Mouse (Mus musculus) midbrain, embryonic 12.5 days (tissue): ENCODE results near the gene Smbd1. TPM values are rescaled to one million over a fixed set of nuclear protein-coding genes. Genes with fewer than 3 reads are reported as not detected.
A peak's percentile ranks its signal among the peaks of the same experiment; 100 is the strongest.

Source experiments
- ATAC-seq: fragments of 200-750 bp; cut with Nextera tagmentation; 2 replicates; pipeline ENCODE4 v1.8.0; 2017; ENCODE audit warnings: low read depth, moderate TSS enrichment, moderate library complexity; ENCODE audit not compliant: low FRiP score
- H3K27ac ChIP-seq: fragments of 300-500 bp; sonication (generic); replicated peaks from 2 replicates; pipeline ENCODE4 v1.5.1; 2016; ENCODE audit warnings: mild to moderate bottlenecking
- H3K27me3 ChIP-seq: fragments of 300-500 bp; sonication (generic); 2 replicates; pipeline ENCODE4 v1.6.1; 2016; ENCODE audit warnings: mild to moderate bottlenecking
- H3K36me3 ChIP-seq: fragments of 300-500 bp; sonication (generic); 2 replicates; pipeline ENCODE4 v1.6.1; 2016
- H3K4me1 ChIP-seq: fragments of 300-500 bp; sonication (generic); 2 replicates; pipeline ENCODE4 v1.6.1; 2016
- H3K4me2 ChIP-seq: fragments of 300-500 bp; sonication (generic); replicated peaks from 2 replicates; pipeline ENCODE4 v1.6.1; 2016; ENCODE audit warnings: mild to moderate bottlenecking, moderate library complexity
- H3K4me3 ChIP-seq: fragments of 300-500 bp; sonication (generic); 2 replicates; pipeline ENCODE4 v1.5.1; 2016; ENCODE audit warnings: mild to moderate bottlenecking
- H3K9ac ChIP-seq: fragments of 300-500 bp; sonication (generic); replicated peaks from 2 replicates; pipeline ENCODE4 v1.6.1; 2016; ENCODE audit warnings: mild to moderate bottlenecking, moderate library complexity
- H3K9me3 ChIP-seq: fragments of 300-500 bp; sonication (generic); 2 replicates; pipeline ENCODE4 v1.6.1; 2016; ENCODE audit warnings: mild to moderate bottlenecking
- WGBS: fragments of 180-500 bp; shearing (Covaris S2); methylation state at CpG from one replicate; pipeline ENCODE4 v1.1.7; 2016; 5-methylcytosine and 5-hydroxymethylcytosine counted together
- polyA plus RNA-seq: library from polyadenylated mRNA; unstranded; fragments of >200 nt; fragmentation: Nextera tagmentation; extraction: Ambion mirVana; gene quantifications from 2 replicates; pipeline ENCODE4 v1.2.1, GENCODE M21; 2016

Smbd1 gene
- polyA plus RNA-seq, 1 experiment from 2014 or later, result not detected

- H3K9ac ChIP-seq, result no peak overlapping the region
- peaks cover 67% of the 10 kb centered on the region for H3K36me3 ChIP-seq
- H3K4me1 ChIP-seq, result no peaks in the 10 kb centered on the region
- H3K4me3 ChIP-seq, result no peak overlapping the region
- H3K27me3 ChIP-seq, result no peaks in the 10 kb centered on the region
- H3K27ac ChIP-seq, result no peak overlapping the region
- H3K9me3 ChIP-seq, result no peaks in the 10 kb centered on the region
- 87% methylated on average over 12 of the region's 12 CpGs for WGBS
- H3K4me2 ChIP-seq, result no peak overlapping the region
- no peak for ATAC-seq
These were observed 15.1 kb upstream of the Smbd1 start for GRCm38 (mm10) chr16:32825380-32825779.

GRCm38 (mm10) chr16:32824061-32824460, 13.8 kb upstream of the Smbd1 start:
- WGBS, result 94% methylated on average over 13 of the region's 13 CpGs
- peaks cover 62% of the 10 kb centered on the region for H3K36me3 ChIP-seq
- no peak for ATAC-seq
- H3K4me2 ChIP-seq, result no peak overlapping the region
- no peak overlapping the region for H3K9ac ChIP-seq
- no peak overlapping the region for H3K4me3 ChIP-seq
- H3K27ac ChIP-seq, result no peak overlapping the region
- H3K4me1 ChIP-seq, result no peaks in the 10 kb centered on the region
- no peaks in the 10 kb centered on the region for H3K9me3 ChIP-seq
- H3K27me3 ChIP-seq, result no peaks in the 10 kb centered on the region

DNA sequence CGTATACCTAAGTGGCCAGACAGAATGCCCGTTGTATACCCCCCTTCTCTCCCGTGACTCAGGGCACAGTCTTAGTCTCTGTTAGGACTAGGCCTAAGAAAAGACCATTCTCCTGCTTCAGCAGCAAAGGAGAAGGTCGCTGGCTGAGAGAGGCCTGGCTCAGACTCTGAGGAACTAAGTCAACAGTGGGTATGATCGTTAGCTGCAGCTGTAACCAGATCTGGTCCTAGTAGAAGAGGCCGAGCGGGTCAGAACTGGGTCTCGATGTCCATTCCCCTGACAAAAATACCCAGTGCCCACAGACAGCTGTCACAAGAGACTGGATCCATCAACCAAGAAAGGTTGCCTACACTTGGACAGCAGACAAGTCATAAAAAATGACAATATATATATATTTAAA, 13.2 kb upstream of the Smbd1 start:
- whole genome bisulfite sequencing, result 94% methylated on average over 8 of the region's 8 CpGs
- no peak for ATAC-seq
- H3K27ac ChIP-seq, result no peak overlapping the region

DNA sequence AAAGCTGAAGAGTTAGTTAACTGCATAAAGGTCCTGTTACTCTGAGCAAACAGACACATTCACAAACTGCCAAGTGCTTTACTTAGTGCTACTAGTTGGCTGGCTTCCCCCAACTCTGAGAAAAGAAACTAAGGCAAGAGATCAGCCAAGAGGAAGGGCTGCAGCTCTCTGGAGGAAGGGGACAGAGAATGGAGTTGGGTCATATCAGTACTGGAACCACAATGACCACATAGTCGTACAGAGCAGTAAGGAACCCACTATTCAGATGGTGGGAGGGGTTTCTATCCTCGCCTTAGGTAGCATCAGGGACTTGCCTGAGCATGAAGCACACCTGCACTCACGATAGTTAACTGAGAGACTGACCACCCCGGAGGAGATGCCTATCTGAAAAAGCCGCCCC, 12.6 kb upstream of the Smbd1 start:
- 86% methylated on average over 5 of the region's 5 CpGs for WGBS
- no peaks in the 10 kb centered on the region for H3K27me3 ChIP-seq
- no peak overlapping the region for H3K9ac ChIP-seq
- no peak overlapping the region for H3K27ac ChIP-seq
- H3K4me3 ChIP-seq, result no peak overlapping the region
- no peak overlapping the region for H3K4me2 ChIP-seq
- ATAC-seq, result no peak
- peaks cover 57% of the 10 kb centered on the region for H3K36me3 ChIP-seq
- no peaks in the 10 kb centered on the region for H3K9me3 ChIP-seq
- H3K4me1 ChIP-seq, result no peaks in the 10 kb centered on the region

More for the DNA sequence above, 13.2 kb upstream of the Smbd1 start:
- H3K36me3 ChIP-seq, result peaks cover 59% of the 10 kb centered on the region
- H3K4me1 ChIP-seq, result no peaks in the 10 kb centered on the region
- no peak overlapping the region for H3K4me2 ChIP-seq
- H3K9me3 ChIP-seq, result no peaks in the 10 kb centered on the region
- H3K9ac ChIP-seq, result no peak overlapping the region
- no peak overlapping the region for H3K4me3 ChIP-seq
- no peaks in the 10 kb centered on the region for H3K27me3 ChIP-seq

DNA sequence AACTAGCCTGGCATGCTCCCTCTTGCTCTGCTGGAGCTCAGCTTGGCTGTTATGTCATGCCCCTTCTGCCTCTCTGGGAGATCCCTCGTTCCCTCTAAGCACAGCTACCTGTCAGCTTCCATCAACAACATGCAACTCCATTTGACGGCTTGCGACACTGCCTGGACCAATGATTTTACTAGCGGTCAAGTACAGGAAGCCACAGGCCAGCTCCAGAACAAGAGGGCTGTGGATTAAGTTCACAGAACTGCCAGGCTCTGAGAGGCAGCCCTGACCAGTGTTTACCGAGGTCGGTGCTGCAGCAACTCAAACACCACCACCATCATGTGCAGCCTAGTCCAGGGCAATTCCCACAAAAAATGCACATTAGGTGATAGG, 12.2 kb upstream of the Smbd1 start:
- Histone ChIP-seq H3K36me3 (peaks cover 54% of the 10 kb centered on the region), H3K4me1 (no peaks in the 10 kb centered on the region), H3K27me3 (no peaks in the 10 kb centered on the region), H3K4me3 (no peak overlapping the region), H3K9ac (no peak overlapping the region), H3K9me3 (no peaks in the 10 kb centered on the region), H3K4me2 (no peak overlapping the region), H3K27ac (no peak overlapping the region)
- ATAC-seq, result no peak
- WGBS, result 89% methylated on average over 6 of the region's 6 CpGs

DNA sequence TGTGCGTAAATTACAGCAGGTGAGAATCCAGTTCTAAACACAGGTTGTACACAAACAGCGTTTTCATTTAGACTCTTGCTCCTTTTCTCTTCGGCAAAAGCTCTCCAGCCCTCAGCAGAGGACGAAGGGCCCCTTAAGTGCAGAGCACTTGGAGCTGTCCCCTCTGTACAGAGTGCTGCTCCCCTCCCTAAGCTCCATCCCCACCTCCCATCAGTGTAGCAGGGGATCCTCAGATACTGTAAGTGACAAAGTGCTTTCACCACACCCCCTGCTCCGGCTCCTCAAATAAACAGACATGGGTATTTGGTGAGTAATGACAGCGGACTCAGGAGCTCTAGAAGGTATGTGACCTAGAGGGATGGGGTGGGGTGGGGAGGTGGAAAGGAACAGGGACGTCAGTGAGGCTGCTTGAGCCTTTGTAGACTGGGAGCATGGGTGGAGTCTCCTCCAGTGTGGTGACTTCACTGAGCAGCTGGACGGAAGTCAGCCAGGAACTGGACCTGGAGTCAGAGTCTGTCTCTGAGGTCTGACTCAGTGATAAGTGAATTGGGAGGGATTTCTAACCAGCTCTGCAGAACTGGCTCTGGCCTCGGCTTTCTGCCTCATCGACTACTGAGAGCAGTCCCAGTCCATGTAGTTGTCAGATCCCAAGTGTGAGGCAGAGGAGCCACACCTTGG, 11.6 kb upstream of the Smbd1 start:
- 78% methylated on average over 10 of the region's 10 CpGs for WGBS
- H3K4me1 ChIP-seq, result no peaks in the 10 kb centered on the region
- H3K27ac ChIP-seq, result no peak overlapping the region
- H3K9me3 ChIP-seq, result no peaks in the 10 kb centered on the region
- H3K9ac ChIP-seq, result no peak overlapping the region
- no peak for ATAC-seq
- no peak overlapping the region for H3K4me3 ChIP-seq
- H3K36me3 ChIP-seq, result peaks cover 49% of the 10 kb centered on the region
- H3K4me2 ChIP-seq, result no peak overlapping the region
- no peaks in the 10 kb centered on the region for H3K27me3 ChIP-seq

- ATAC-seq, result no peak
- H3K4me2 ChIP-seq, result no peak overlapping the region
- WGBS, result 94% methylated on average over 5 of the region's 5 CpGs
- peaks cover 14% of the 10 kb centered on the region for H3K36me3 ChIP-seq
- no peak overlapping the region for H3K9ac ChIP-seq
- peaks cover 7% of the 10 kb centered on the region; the same call in 1 of the 2 replicates for H3K27me3 ChIP-seq
- peaks cover 11% of the 10 kb centered on the region for H3K4me1 ChIP-seq
- H3K27ac ChIP-seq, result no peak overlapping the region
- no peak overlapping the region for H3K4me3 ChIP-seq
- no peaks in the 10 kb centered on the region for H3K9me3 ChIP-seq
These were observed 8.2 kb upstream of the Smbd1 start for GRCm38 (mm10) chr16:32818441-32818840.

DNA sequence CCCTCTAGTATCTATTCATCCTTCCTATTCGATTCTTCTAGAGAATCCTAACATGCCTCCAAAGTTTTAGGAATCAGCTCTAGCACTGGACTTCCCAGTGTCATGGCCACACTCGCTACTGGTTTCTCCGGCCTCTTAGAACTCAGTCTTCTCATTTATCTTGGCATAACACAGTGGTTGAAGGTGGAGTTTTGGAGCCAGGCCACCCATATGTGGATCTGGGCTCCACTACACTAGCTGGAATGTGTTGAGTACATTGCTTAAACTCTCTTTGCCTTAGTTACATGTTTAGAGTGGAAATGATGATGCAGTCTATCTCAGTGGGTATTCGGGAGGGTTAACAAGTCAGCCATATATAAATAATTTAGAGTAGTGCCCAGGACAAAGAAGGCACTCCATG, 7.8 kb upstream of the Smbd1 start:
- Histone ChIP-seq H3K9me3 (no peaks in the 10 kb centered on the region), H3K36me3 (peaks cover 10% of the 10 kb centered on the region; the same call in 1 of the 2 replicates), H3K27ac (no peak overlapping the region), H3K4me2 (no peak overlapping the region), H3K27me3 (peaks cover 7% of the 10 kb centered on the region; the same call in 1 of the 2 replicates), H3K9ac (no peak overlapping the region), H3K4me3 (no peak overlapping the region), H3K4me1 (peaks cover 11% of the 10 kb centered on the region)
- WGBS, result 91% methylated on average over 4 of the region's 4 CpGs
- ATAC-seq, result no peak

GRCm38 (mm10) chr16:32815160-32815605, 4.9 kb upstream of the Smbd1 start:
- peak overlapping the region; percentile 28; the same call in 1 of the 2 replicates for H3K9ac ChIP-seq
- H3K4me3 ChIP-seq, result peak overlapping the region; percentile 29; the same call in 1 of the 2 replicates
- no peaks in the 10 kb centered on the region for H3K36me3 ChIP-seq
- 14% methylated on average over 6 of the region's 6 CpGs for WGBS
- no peaks in the 10 kb centered on the region for H3K9me3 ChIP-seq
- H3K27me3 ChIP-seq, result peaks cover 7% of the 10 kb centered on the region; the same call in 1 of the 2 replicates
- H3K4me2 ChIP-seq, result peak overlapping the region; percentile 52
- ATAC-seq, result no peak
- H3K27ac ChIP-seq, result no peak overlapping the region
- peaks cover 11% of the 10 kb centered on the region for H3K4me1 ChIP-seq

- ATAC-seq, result no peak
- H3K9ac ChIP-seq, result peak overlapping the region; percentile 28; the same call in 1 of the 2 replicates
- H3K4me3 ChIP-seq, result peak overlapping the region; percentile 29
- H3K36me3 ChIP-seq, result no peaks in the 10 kb centered on the region
- H3K4me1 ChIP-seq, result peaks cover 11% of the 10 kb centered on the region
- peak overlapping the region; percentile 52 for H3K4me2 ChIP-seq
- no peaks in the 10 kb centered on the region for H3K9me3 ChIP-seq
- WGBS, result 32% methylated on average over 14 of the region's 14 CpGs
- H3K27me3 ChIP-seq, result peaks cover 7% of the 10 kb centered on the region; the same call in 1 of the 2 replicates
- H3K27ac ChIP-seq, result no peak overlapping the region
These were observed 4.3 kb upstream of the Smbd1 start for GRCm38 (mm10) chr16:32814539-32814938.

GRCm38 (mm10) chr16:32813771-32814170, 3.5 kb upstream of the Smbd1 start:
- H3K27ac ChIP-seq, result no peak overlapping the region
- H3K9ac ChIP-seq, result no peak overlapping the region

GRCm38 (mm10) chr16:32813362-32813761, 3.1 kb upstream of the Smbd1 start:
- Histone ChIP-seq H3K9ac (no peak overlapping the region), H3K4me3 (no peak overlapping the region), H3K27ac (no peak overlapping the region), H3K4me2 (0 out of 2 replicates have a peak overlapping the region, but pooled peaks have one; percentile 12), H3K9me3 (no peaks in the 10 kb centered on the region), H3K4me1 (peaks cover 11% of the 10 kb centered on the region), H3K27me3 (peaks cover 7% of the 10 kb centered on the region; the same call in 1 of the 2 replicates), H3K36me3 (no peaks in the 10 kb centered on the region)
- WGBS, result 51% methylated on average over 9 of the region's 9 CpGs
- no peak for ATAC-seq

More at GRCm38 (mm10) chr16:32813771-32814170, 3.5 kb upstream of the Smbd1 start:
- 66% methylated on average over 3 of the region's 3 CpGs for WGBS
- no peaks in the 10 kb centered on the region for H3K9me3 ChIP-seq
- ATAC-seq, result no peak
- no peaks in the 10 kb centered on the region for H3K36me3 ChIP-seq
- H3K4me1 ChIP-seq, result peaks cover 11% of the 10 kb centered on the region
- no peak overlapping the region for H3K4me3 ChIP-seq
- peaks cover 7% of the 10 kb centered on the region; the same call in 1 of the 2 replicates for H3K27me3 ChIP-seq
- no peak overlapping the region for H3K4me2 ChIP-seq
